Mouse (Mus musculus): ENCODE measurements around the gene Ifne.

GRCm38 (mm10) chr4:88841438-88841911 is 38.5 kb downstream of the Ifne start, which contains the start of gene Ifna4:
- TF ChIP-seq CTCF (IDR thresholded peaks at IDR 0.05; ENCODE audit: borderline replicate concordance, control insufficient read depth, extremely low read depth, insufficient read depth, low read length, poor library complexity) (no peak), POLR2A (IDR thresholded peaks at IDR 0.05; ENCODE audit: control insufficient read depth, extremely low read depth, insufficient read depth, low read length, poor library complexity) (no peak)

Data from thymus, adult 2 months (tissue).